Mouse (Mus musculus) MEL (cell line): ENCODE results near the gene Apobec2. TPM values are rescaled to one million over a fixed set of nuclear protein-coding genes. Genes with fewer than 3 reads are reported as not detected.

Experiments used
- DNase-seq: peaks from one replicate; pipeline ENCODE4 v3.0.0; 2011; ENCODE audit warnings: low read depth, low spot score
- H3K27ac ChIP-seq: 2 replicates; pipeline ENCODE4 v1.5.1; 2012; ENCODE audit warnings: low read depth, mild to moderate bottlenecking, control low read depth, low read length, moderate library complexity; ENCODE audit not compliant: control insufficient read depth
- H3K27me3 ChIP-seq, 2 experiments: fragments of 150-350 bp in 1 of 2; sonication (generic) in 1 of 2; 2 replicates each; pipeline ENCODE4 v1.6.1; 2012; ENCODE audit warnings: low read length in 2 of 2, mild to moderate bottlenecking in 2 of 2, improper control_type of control experiment in 1 of 2, moderate library complexity in 1 of 2; ENCODE audit not compliant: insufficient read depth in 2 of 2, control insufficient read depth in 1 of 2
- H3K36me3 ChIP-seq, 2 experiments: 2 replicates each; pipeline ENCODE4 v1.6.1; 2012 to 2014; ENCODE audit warnings: low read length in 2 of 2, improper control_type of control experiment in 1 of 2, inconsistent platforms in 1 of 2, mild to moderate bottlenecking in 1 of 2; ENCODE audit not compliant: insufficient read depth in 2 of 2, control insufficient read depth in 1 of 2
- H3K4me1 ChIP-seq, 2 experiments: fragments of 150-350 bp in 1 of 2; sonication (generic) in 1 of 2; 2 replicates each; pipeline ENCODE4 v1.6.1; 2012; ENCODE audit warnings: low read length in 2 of 2, improper control_type of control experiment in 1 of 2, mild to moderate bottlenecking in 1 of 2; ENCODE audit not compliant: insufficient read depth in 2 of 2, control insufficient read depth in 1 of 2
- H3K4me3 ChIP-seq, 2 experiments: fragments of 150-350 bp in 1 of 2; sonication (generic) in 1 of 2; 2 replicates each; pipeline ENCODE4 v1.5.1; 2012; ENCODE audit warnings: low read depth in 2 of 2, low read length in 2 of 2, mild to moderate bottlenecking in 2 of 2, moderate library complexity in 2 of 2, control low read depth in 1 of 2, improper control_type of control experiment in 1 of 2; ENCODE audit not compliant: control insufficient read depth in 1 of 2, insufficient read depth in 1 of 2
- H3K79me2 ChIP-seq: 2 replicates; pipeline ENCODE4 v1.6.1; 2012; ENCODE audit warnings: mild to moderate bottlenecking, low read length, moderate library complexity; ENCODE audit not compliant: control insufficient read depth, poor library complexity, insufficient read depth
- H3K9ac ChIP-seq: 2 replicates; pipeline ENCODE4 v1.6.1; 2012; ENCODE audit warnings: low read depth, mild to moderate bottlenecking, control low read depth, low read length, moderate library complexity; ENCODE audit not compliant: control insufficient read depth, poor library complexity, severe bottlenecking
- H3K9me3 ChIP-seq: fragments of 150-350 bp; sonication (generic); replicated peaks from 2 replicates; pipeline ENCODE4 v1.6.1; 2012; ENCODE audit warnings: mild to moderate bottlenecking, low read length, improper control_type of control experiment, moderate library complexity; ENCODE audit not compliant: insufficient read depth
- CTCF ChIP-seq, 3 experiments: IDR thresholded peaks in 2 of 3; conservative IDR thresholded peaks in 1 of 3; 2 replicates each; pipeline ENCODE4 v1.5.1; 2011 to 2012; ENCODE audit warnings: low read length in 3 of 3, low read depth in 2 of 3, mild to moderate bottlenecking in 2 of 3, improper control_type of control experiment in 1 of 3, inconsistent platforms in 1 of 3, mixed read lengths in 1 of 3, moderate library complexity in 1 of 3; ENCODE audit not compliant: control insufficient read depth in 1 of 3, insufficient read depth in 1 of 3, poor library complexity in 1 of 3, severe bottlenecking in 1 of 3
- ETS1 ChIP-seq: IDR thresholded peaks from 2 replicates; pipeline ENCODE4 v1.6.1; 2012; ENCODE audit warnings: low read depth, mild to moderate bottlenecking, inconsistent platforms, low read length, improper control_type of control experiment, moderate library complexity
- GABPA ChIP-seq: IDR thresholded peaks from 2 replicates; pipeline ENCODE4 v1.6.1; 2012; ENCODE audit warnings: low read depth, mild to moderate bottlenecking, inconsistent platforms, low read length, improper control_type of control experiment, moderate library complexity
- GATA1 ChIP-seq: IDR thresholded peaks from 2 replicates; pipeline ENCODE4 v1.6.1; 2011; ENCODE audit warnings: low read depth, low read length, improper control_type of control experiment
- MYB ChIP-seq: IDR thresholded peaks from 2 replicates; pipeline ENCODE4 v1.6.1; 2011; ENCODE audit warnings: mild to moderate bottlenecking, low read depth, low read length, improper control_type of control experiment
- MYC ChIP-seq: IDR thresholded peaks from 2 replicates; pipeline ENCODE4 v1.6.1; 2011; ENCODE audit warnings: low read depth, mild to moderate bottlenecking, low read length, improper control_type of control experiment, moderate library complexity
- NELFE ChIP-seq: IDR thresholded peaks from 2 replicates; pipeline ENCODE4 v1.6.1; 2011; ENCODE audit warnings: low read depth, low read length, improper control_type of control experiment
- POLR2AphosphoS2 ChIP-seq: IDR thresholded peaks from 2 replicates; pipeline ENCODE4 v1.6.1; 2011; ENCODE audit warnings: low read length, improper control_type of control experiment
- RAD21 ChIP-seq: IDR thresholded peaks from 2 replicates; pipeline ENCODE4 v1.6.1; 2011; ENCODE audit warnings: mild to moderate bottlenecking, low read depth, low read length, improper control_type of control experiment
- SIN3A ChIP-seq: IDR thresholded peaks from 2 replicates; pipeline ENCODE4 v1.6.1; 2012; ENCODE audit warnings: low read length, improper control_type of control experiment, inconsistent platforms
- SMC3 ChIP-seq: IDR thresholded peaks from 2 replicates; pipeline ENCODE4 v1.6.1; 2011; ENCODE audit warnings: low read depth, low read length, improper control_type of control experiment
- TAL1 ChIP-seq: IDR thresholded peaks from 2 replicates; pipeline ENCODE4 v1.6.1; 2012; ENCODE audit warnings: mild to moderate bottlenecking, inconsistent platforms, low read length, moderate library complexity, mixed read lengths
- ZC3H11A ChIP-seq: IDR thresholded peaks from 2 replicates; pipeline ENCODE4 v1.6.1; 2012; ENCODE audit warnings: low read depth, mild to moderate bottlenecking, inconsistent platforms, low read length, improper control_type of control experiment
- ZNF384 ChIP-seq: IDR thresholded peaks from 2 replicates; pipeline ENCODE4 v1.6.1; 2012; ENCODE audit warnings: low read depth, mild to moderate bottlenecking, inconsistent platforms, low read length, improper control_type of control experiment
- polyA plus RNA-seq, 2 experiments: library from polyadenylated mRNA; stranded (reverse) in 1 of 2; unstranded in 1 of 2; fragments of >175 nt in 1 of 2; fragments of >200 nt in 1 of 2; gene quantifications; 2 replicates each; pipeline versions ENCODE4 v1.2.1 to v1.2.4; 2012; ENCODE audit warnings: low replicate concordance in 2 of 2, low read depth in 1 of 2; ENCODE audit not compliant: insufficient read length in 2 of 2, insufficient read depth in 1 of 2, missing spikeins in 1 of 2
- total RNA-seq: library from RNA; depleted of rRNA; stranded (reverse); fragments of 300-350 nt; gene quantifications from 2 replicates; pipeline ENCODE4 v1.2.3, GENCODE M21; 2012

The Apobec2 gene
- total and polyA plus RNA-seq, 3 experiments = 0.19 to 0.42 TPM; not detected in 1

DNA sequence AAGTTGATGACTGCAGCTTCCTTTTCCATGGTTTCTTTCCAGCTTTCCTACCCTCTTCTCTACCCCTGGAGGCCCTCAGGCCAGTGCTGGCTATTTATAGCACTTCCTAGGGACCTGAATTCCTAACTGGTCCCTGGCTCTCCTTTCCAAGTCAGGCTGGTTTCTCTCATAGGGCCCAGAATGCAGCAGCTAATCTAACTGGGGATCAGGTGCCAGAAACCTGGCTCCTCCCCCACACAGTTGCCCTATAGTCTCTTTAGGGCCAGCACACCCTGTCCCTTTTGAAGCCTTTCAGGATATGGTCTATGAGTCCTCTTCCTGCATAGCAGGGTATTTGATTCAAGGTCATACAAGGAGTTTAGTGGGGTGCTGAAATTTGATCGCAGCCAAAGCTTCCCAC is 3.8 kb upstream of the Apobec2 start:
- DNase-seq = no peak
- Histone ChIP-seq H3K36me3 (peaks cover 0 to 6% of the 10 kb centered on the region in 2 experiments; a peak in 1 of 4 replicates), H3K27ac (no peak overlapping the region), H3K79me2 (no peaks in the 10 kb centered on the region), H3K4me1 (peaks cover 2 to 8% of the 10 kb centered on the region in 2 experiments; a peak in 2 of 4 replicates), H3K9ac (no peak overlapping the region), H3K27me3 (no peaks in the 10 kb centered on the region), H3K4me3 (no peak overlapping the region), H3K9me3 (no peaks in the 10 kb centered on the region)
- TF ChIP-seq GATA1 = no peak
- TF ChIP-seq POLR2AphosphoS2 = no peak
- no peak for TF ChIP-seq TAL1
- no peak for TF ChIP-seq NELFE

DNA sequence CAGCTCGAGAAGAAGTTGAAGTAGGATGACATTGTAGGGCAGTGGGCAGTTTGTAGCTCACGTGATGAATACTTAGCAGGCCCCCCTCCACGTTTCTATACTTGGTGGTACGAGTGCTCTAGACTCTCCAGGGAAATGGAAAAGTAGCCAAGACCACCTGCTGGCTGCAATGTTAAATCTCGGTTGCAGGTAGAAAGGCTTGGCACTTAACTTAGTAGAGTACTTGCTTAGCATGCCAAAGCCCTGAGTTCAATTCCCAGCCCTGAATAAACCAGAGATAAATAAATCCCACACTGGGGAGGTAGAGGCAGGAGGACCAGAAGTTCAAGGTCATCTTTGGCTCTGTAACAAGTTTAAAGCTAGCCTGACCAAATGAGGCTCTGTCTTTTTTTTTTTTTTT is 1.7 kb upstream of the Apobec2 start:
- no peak overlapping the region for H3K27ac ChIP-seq
- peaks cover 2 to 10% of the 10 kb centered on the region in 2 experiments; a peak in 2 of 4 replicates for H3K4me1 ChIP-seq
- H3K9me3 ChIP-seq = no peaks in the 10 kb centered on the region
- H3K36me3 ChIP-seq = peaks cover 0 to 6% of the 10 kb centered on the region in 2 experiments; a peak in 1 of 4 replicates
- no peak for DNase-seq
- H3K79me2 ChIP-seq = no peaks in the 10 kb centered on the region
- H3K4me3 ChIP-seq = no peak overlapping the region
- no peaks in the 10 kb centered on the region for H3K27me3 ChIP-seq
- no peak overlapping the region for H3K9ac ChIP-seq
- TF ChIP-seq ZNF384 = peak; percentile 71
- no peak for TF ChIP-seq ETS1

DNA sequence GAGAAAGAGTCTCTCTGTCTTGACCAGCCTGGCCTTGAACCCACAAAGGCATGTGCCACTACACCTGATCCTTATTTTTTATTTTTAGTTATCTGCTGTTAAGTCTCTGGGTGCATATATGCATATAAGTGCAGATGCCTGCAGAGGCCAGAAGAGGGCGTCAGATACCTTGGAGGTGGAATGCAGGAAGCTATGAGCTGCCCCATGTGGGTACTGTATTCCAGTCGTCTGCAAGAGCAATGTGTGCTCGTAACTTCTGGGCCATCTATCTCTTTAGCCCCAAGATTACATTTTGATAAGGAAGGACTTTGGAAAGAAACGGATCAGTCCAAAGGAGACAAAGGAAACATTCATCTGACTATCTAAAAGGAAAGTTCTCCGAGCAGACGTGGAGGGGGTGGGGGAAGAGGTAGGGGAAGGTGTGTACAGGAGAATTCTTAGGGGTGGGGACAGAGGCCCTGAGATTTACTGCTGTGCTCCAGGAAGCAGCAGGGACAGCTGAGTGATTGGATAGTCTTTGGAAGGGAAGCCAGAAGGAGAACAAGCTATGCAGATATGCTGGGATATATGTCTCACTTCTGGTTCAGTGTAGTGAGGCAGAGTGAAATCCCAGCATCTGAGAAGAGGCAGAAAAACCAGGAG is 1.1 kb upstream of the Apobec2 start:
- TF ChIP-seq MYC (no peak), SIN3A (no peak), ZC3H11A (peak; percentile 38), SMC3 (peak; percentile 40), CTCF (IDR thresholded peaks at IDR 0.05 in 2 of 3, conservative IDR thresholded peaks at IDR 0.05 in 1 of 3; ENCODE audit: control insufficient read depth in 1 of 3, insufficient read depth in 1 of 3, low read depth in 2 of 3, low read length in 3 of 3, poor library complexity in 1 of 3, severe bottlenecking in 1 of 3) (peak; percentile 47 to 54 (median 53)), RAD21 (peak; percentile 46), MYB (no peak), GABPA (no peak)
- TF ChIP-seq, all 39 proteins: peak for 4
- Histone ChIP-seq H3K27ac (no peak overlapping the region), H3K79me2 (no peaks in the 10 kb centered on the region), H3K4me1 (peaks cover 2 to 10% of the 10 kb centered on the region in 2 experiments; a peak in 2 of 4 replicates), H3K36me3 (peaks cover 0 to 6% of the 10 kb centered on the region in 2 experiments; a peak in 1 of 4 replicates), H3K27me3 (no peaks in the 10 kb centered on the region), H3K9me3 (no peaks in the 10 kb centered on the region), H3K4me3 (no peak overlapping the region), H3K9ac (no peak overlapping the region)
- DNase-seq = peak; percentile 67
